ENCODE assay signal across 29 mouse cellular contexts in genomic region chr2:181657441-181657840, GRCm38 (mm10). TPM values are rescaled to one million over a fixed set of nuclear protein-coding genes. Genes with fewer than 3 reads are reported as not detected.
A peak's percentile ranks its signal among the peaks of the same experiment; 100 is the strongest.
DNase-seq lines count a peak whose midpoint lies in the region; ATAC-seq and TF ChIP-seq lines count a peak whose summit lies in the region.
"Had no signal": no experiment of that assay in that cellular context is flagged by ENCODE, and none has a peak within 500 bp of the region (broad histone marks: within the 10 kb centered on the region; RNA-seq: fewer than 3 reads in every experiment).

No protein-coding gene starts in this region.

- no peak for TF ChIP-seq CTCF in kidney, postnatal 0 days (IDR thresholded peaks at IDR 0.05; ENCODE audit: low read depth)
- no peak for TF ChIP-seq CTCF in liver, postnatal 0 days (IDR thresholded peaks at IDR 0.05; ENCODE audit: low read depth)

- peak; percentile 33 for DNase-seq in kidney, postnatal 0 days (ENCODE audit: low spot score)
- DNase-seq in kidney, adult 11 months, result no peak
- DNase-seq in ovary, postnatal 36 days (ENCODE audit: low spot score), result peak; percentile 14
- DNase-seq in ovary, postnatal 14 days (ENCODE audit: low spot score), result no peak
- DNase-seq in embryonic facial prominence, embryonic 14.5 days (ENCODE audit: low spot score), result peak; percentile 15
- no peak for DNase-seq in liver, postnatal 0 days
- DNase-seq: adrenal gland, adult 8-10 months; adrenal gland, postnatal 25 days; cerebellum, adult 11-12 months; cerebellum, adult 8-10 months; cerebellum, postnatal 10 days; cerebellum, postnatal 36 days; embryo, embryonic 11 days; gastrocnemius, postnatal 14 days; heart, adult 11 months had no signal

- H3K4me1 ChIP-seq in kidney, postnatal 0 days (replicated peaks; ENCODE audit: insufficient read depth, low read length), result no peaks in the 10 kb centered on the region
- H3K4me1 ChIP-seq in embryonic facial prominence, embryonic 14.5 days (ENCODE audit: control insufficient read depth, insufficient read depth, low read length), result no peaks in the 10 kb centered on the region; the same call in 1 of the 2 replicates
- H3K4me1 ChIP-seq in liver, postnatal 0 days (ENCODE audit: insufficient read depth), result 0 out of 2 replicates have a peak, but pooled peaks cover 4% of the 10 kb centered on the region
- H3K4me1 ChIP-seq: hindbrain, embryonic 15.5 days had no signal

- no peak for TF ChIP-seq EP300 in liver, postnatal 0 days (IDR thresholded peaks at IDR 0.05; ENCODE audit: low read depth)

- no peaks in the 10 kb centered on the region for H3K27me3 ChIP-seq in kidney, postnatal 0 days (ENCODE audit: insufficient read depth, low read length)
- H3K27me3 ChIP-seq in embryonic facial prominence, embryonic 14.5 days (replicated peaks; ENCODE audit: control insufficient read depth, insufficient read depth, low read length), result no peaks in the 10 kb centered on the region
- no peaks in the 10 kb centered on the region for H3K27me3 ChIP-seq in liver, postnatal 0 days (ENCODE audit: insufficient read depth, low read length)
- H3K27me3 ChIP-seq: forebrain, embryonic 12.5 days; forebrain, embryonic 15.5 days; hindbrain, embryonic 12.5 days; hindbrain, embryonic 15.5 days had no signal

- H3K4me2 ChIP-seq in kidney, postnatal 0 days (ENCODE audit: low read length), result no peak overlapping the region
- H3K4me2 ChIP-seq in embryonic facial prominence, embryonic 14.5 days (ENCODE audit: low read depth, low read length), result no peak overlapping the region
- no peak overlapping the region for H3K4me2 ChIP-seq in liver, postnatal 0 days (ENCODE audit: low read depth, low read length)
- H3K4me2 ChIP-seq: forebrain, embryonic 12.5 days; forebrain, embryonic 15.5 days; heart, embryonic 11.5 days; hindbrain, embryonic 12.5 days; hindbrain, embryonic 15.5 days had no signal

- ATAC-seq in kidney, postnatal 0 days (replicated peaks; ENCODE audit: low FRiP score, low read depth), result no peak
- ATAC-seq in embryonic facial prominence, embryonic 14.5 days (ENCODE audit: low read depth), result no peak
- ATAC-seq in liver, postnatal 0 days, result no peak
- ATAC-seq: activated CD4-positive, CD25-positive, alpha-beta regulatory T cell, adult 4 months; CD4-positive, CD25-positive, alpha-beta regulatory T cell, adult 4 months; forebrain, embryonic 15.5 days had no signal

- 39% methylated on average over 2 of the region's 2 CpGs for WGBS in kidney, postnatal 0 days
- WGBS in embryonic facial prominence, embryonic 14.5 days, result 68% methylated on average over 2 of the region's 2 CpGs
- 72% methylated on average over 2 of the region's 2 CpGs for WGBS in liver, postnatal 0 days (ENCODE audit: insufficient replicate concordance)

- H3K9ac ChIP-seq in kidney, postnatal 0 days (ENCODE audit: low read depth, low read length), result no peak overlapping the region
- H3K9ac ChIP-seq in embryonic facial prominence, embryonic 14.5 days (ENCODE audit: low read depth, low read length), result no peak overlapping the region
- no peak overlapping the region for H3K9ac ChIP-seq in liver, postnatal 0 days (replicated peaks)
- H3K9ac ChIP-seq: forebrain, embryonic 12.5 days; forebrain, embryonic 15.5 days; hindbrain, embryonic 12.5 days; hindbrain, embryonic 15.5 days had no signal

- peaks cover 27% of the 10 kb centered on the region for H3K36me3 ChIP-seq in kidney, postnatal 0 days (ENCODE audit: insufficient read depth, low read length)
- peaks cover 49% of the 10 kb centered on the region for H3K36me3 ChIP-seq in embryonic facial prominence, embryonic 14.5 days (ENCODE audit: control insufficient read depth, insufficient read depth, low read length)
- peaks cover 30% of the 10 kb centered on the region for H3K36me3 ChIP-seq in liver, postnatal 0 days (replicated peaks; ENCODE audit: insufficient read depth, low read length)

- H3K4me3 ChIP-seq in kidney, postnatal 0 days (replicated peaks; ENCODE audit: low read depth, low read length), result no peak overlapping the region
- no peak overlapping the region for H3K4me3 ChIP-seq in embryonic facial prominence, embryonic 14.5 days (ENCODE audit: low read depth, low read length)
- H3K4me3 ChIP-seq in liver, postnatal 0 days (ENCODE audit: low read depth, low read length), result no peak overlapping the region
- H3K4me3 ChIP-seq: erythroblast, embryonic 14.5 days; forebrain, embryonic 12.5 days; forebrain, embryonic 15.5 days; hindbrain, embryonic 12.5 days; hindbrain, embryonic 15.5 days had no signal

- no peaks in the 10 kb centered on the region for H3K9me3 ChIP-seq in kidney, postnatal 0 days (replicated peaks; ENCODE audit: low read length)
- H3K9me3 ChIP-seq in embryonic facial prominence, embryonic 14.5 days (ENCODE audit: control insufficient read depth, low read length), result no peaks in the 10 kb centered on the region
- H3K9me3 ChIP-seq in liver, postnatal 0 days (ENCODE audit: low read length), result no peaks in the 10 kb centered on the region
- H3K9me3 ChIP-seq: forebrain, embryonic 12.5 days; forebrain, embryonic 15.5 days; hindbrain, embryonic 12.5 days; hindbrain, embryonic 15.5 days had no signal

- H3K27ac ChIP-seq in kidney, postnatal 0 days, result no peak overlapping the region
- H3K27ac ChIP-seq in embryonic facial prominence, embryonic 14.5 days (replicated peaks; ENCODE audit: low read depth, low read length), result no peak overlapping the region; the same call in 1 of the 2 replicates
- H3K27ac ChIP-seq in liver, postnatal 0 days (ENCODE audit: low read depth), result no peak overlapping the region
- H3K27ac ChIP-seq: forebrain, embryonic 12.5 days; forebrain, embryonic 15.5 days; hindbrain, embryonic 12.5 days; hindbrain, embryonic 15.5 days had no signal

RNA-seq across cellular contexts. Expression of gene Gm29797, which starts 0.6 kb away (rescaled TPM):
- not detected in 2 replicates for polyA plus RNA-seq in kidney, postnatal 0 days (2015; fragmentation: Nextera tagmentation; extraction: Ambion mirVana)
- polyA plus RNA-seq in embryonic facial prominence, embryonic 14.5 days (2014; fragmentation: Nextera tagmentation; extraction: Ambion mirVana), result 0.47 TPM in 1 of 2 replicates, not detected in the other
- not detected in 2 replicates for polyA plus RNA-seq in liver, postnatal 0 days (2015; fragmentation: Nextera tagmentation; extraction: Ambion mirVana)
- polyA plus RNA-seq: activated CD4-positive, CD25-positive, alpha-beta regulatory T cell, adult 4 months; CD4-positive, CD25-positive, alpha-beta regulatory T cell, adult 4 months; erythroblast, embryonic 14.5 days; forebrain, embryonic 12.5 days; forebrain, embryonic 15.5 days; heart, embryonic 11.5 days; heart, embryonic 14.5 days; heart, postnatal 0 days; hindbrain, embryonic 15.5 days had no signal

RNA-seq across cellular contexts. Expression of gene Sox18, which starts 14.0 kb away (rescaled TPM):
- polyA plus RNA-seq in kidney, postnatal 0 days (2015; fragmentation: Nextera tagmentation; extraction: Ambion mirVana), result 56.6 and 62.2 TPM in 2 replicates
- 43.9 and 46.5 TPM in 2 replicates for polyA plus RNA-seq in embryonic facial prominence, embryonic 14.5 days (2014; fragmentation: Nextera tagmentation; extraction: Ambion mirVana)
- 11.4 and 12.2 TPM in 2 replicates for polyA plus RNA-seq in liver, postnatal 0 days (2015; fragmentation: Nextera tagmentation; extraction: Ambion mirVana)
- polyA plus RNA-seq: activated CD4-positive, CD25-positive, alpha-beta regulatory T cell, adult 4 months; CD4-positive, CD25-positive, alpha-beta regulatory T cell, adult 4 months had no signal

RNA-seq across cellular contexts. Expression of gene Tcea2, which starts 22.7 kb away (rescaled TPM):
- 22.6 and 23.4 TPM in 2 replicates for polyA plus RNA-seq in kidney, postnatal 0 days (2015; fragmentation: Nextera tagmentation; extraction: Ambion mirVana)
- 21.2 and 26.8 TPM in 2 replicates for polyA plus RNA-seq in embryonic facial prominence, embryonic 14.5 days (2014; fragmentation: Nextera tagmentation; extraction: Ambion mirVana)
- polyA plus RNA-seq in liver, postnatal 0 days (2015; fragmentation: Nextera tagmentation; extraction: Ambion mirVana), result 3.8 and 4.4 TPM in 2 replicates
- polyA plus RNA-seq: erythroblast, embryonic 14.5 days had no signal

RNA-seq across cellular contexts. Expression of gene Rgs19, which starts 36.3 kb away (rescaled TPM):
- polyA plus RNA-seq in kidney, postnatal 0 days (2015; fragmentation: Nextera tagmentation; extraction: Ambion mirVana), result 38.9 and 41.7 TPM in 2 replicates
- 82.2 and 88.4 TPM in 2 replicates for polyA plus RNA-seq in embryonic facial prominence, embryonic 14.5 days (2014; fragmentation: Nextera tagmentation; extraction: Ambion mirVana)
- 18.6 and 20.5 TPM in 2 replicates for polyA plus RNA-seq in liver, postnatal 0 days (2015; fragmentation: Nextera tagmentation; extraction: Ambion mirVana)

RNA-seq across cellular contexts. Expression of gene Lkaaear1, which starts 40.8 kb away (rescaled TPM):
- not detected in 2 replicates for polyA plus RNA-seq in kidney, postnatal 0 days (2015; fragmentation: Nextera tagmentation; extraction: Ambion mirVana)
- polyA plus RNA-seq in embryonic facial prominence, embryonic 14.5 days (2014; fragmentation: Nextera tagmentation; extraction: Ambion mirVana), result not detected in 2 replicates
- polyA plus RNA-seq in liver, postnatal 0 days (2015; fragmentation: Nextera tagmentation; extraction: Ambion mirVana), result not detected in 2 replicates
- polyA plus RNA-seq: activated CD4-positive, CD25-positive, alpha-beta regulatory T cell, adult 4 months; brain, embryonic 14.5 days; C2C12; CD4-positive, CD25-positive, alpha-beta regulatory T cell, adult 4 months; cortical plate, adult 2 months; embryonic facial prominence, embryonic 11.5 days; erythroblast, embryonic 14.5 days; forebrain, embryonic 12.5 days; forebrain, embryonic 15.5 days; heart, embryonic 11.5 days; heart, embryonic 14.5 days; heart, postnatal 0 days; hindbrain, embryonic 12.5 days; hindbrain, embryonic 15.5 days had no signal

Comparison
In these comparisons a context has a peak if more than half of its experiments do, and no peak if none do; other contexts are left out.
1. DNase-seq: peak in kidney, postnatal 0 days (single experiment), ovary, postnatal 36 days (single experiment) and embryonic facial prominence, embryonic 14.5 days (single experiment); none in kidney, adult 11 months (single experiment), ovary, postnatal 14 days (single experiment) and liver, postnatal 0 days (single experiment).